Mouse (Mus musculus): ENCODE measurements around the gene Bicra.

GRCm38 (mm10) chr7:16033580-16034461 is 13.9 kb downstream of the Bicra start:
- TF ChIP-seq CTCF (IDR thresholded peaks at IDR 0.05 in 2 of 3, conservative IDR thresholded peaks at IDR 0.05 in 1 of 3; ENCODE audit: control insufficient read depth in 1 of 3, insufficient read depth in 1 of 3, low read depth in 2 of 3, low read length in 3 of 3, poor library complexity in 1 of 3, severe bottlenecking in 1 of 3), result no peak
- no peak for TF ChIP-seq ZNF384 (IDR thresholded peaks at IDR 0.05; ENCODE audit: low read depth, low read length)
- TF ChIP-seq USF1 (IDR thresholded peaks at IDR 0.05; ENCODE audit: low read depth, low read length), result no peak
- no peak for TF ChIP-seq GATA1 (IDR thresholded peaks at IDR 0.05; ENCODE audit: low read depth, low read length)
- TF ChIP-seq SMC3 (IDR thresholded peaks at IDR 0.05; ENCODE audit: low read depth, low read length), result no peak
- TF ChIP-seq MEF2A (IDR thresholded peaks at IDR 0.05; ENCODE audit: extremely low read depth, insufficient replicate concordance, low read depth, low read length, poor library complexity, severe bottlenecking), result no peak
- TF ChIP-seq USF2 (IDR thresholded peaks at IDR 0.05; ENCODE audit: borderline replicate concordance in 1 of 2, insufficient read depth in 1 of 2, low read depth in 1 of 2, low read length in 2 of 2), result no peak
- TF ChIP-seq NELFE (IDR thresholded peaks at IDR 0.05; ENCODE audit: low read depth, low read length), result no peak

All from MEL (cell line).